Mouse (Mus musculus): ENCODE measurements around the gene Lcn9. TPM values are rescaled to one million over a fixed set of nuclear protein-coding genes. Genes with fewer than 3 reads are reported as not detected.

Lcn9 gene
- polyA plus RNA-seq, 1 experiment from 2014 or later: not detected

DNA sequence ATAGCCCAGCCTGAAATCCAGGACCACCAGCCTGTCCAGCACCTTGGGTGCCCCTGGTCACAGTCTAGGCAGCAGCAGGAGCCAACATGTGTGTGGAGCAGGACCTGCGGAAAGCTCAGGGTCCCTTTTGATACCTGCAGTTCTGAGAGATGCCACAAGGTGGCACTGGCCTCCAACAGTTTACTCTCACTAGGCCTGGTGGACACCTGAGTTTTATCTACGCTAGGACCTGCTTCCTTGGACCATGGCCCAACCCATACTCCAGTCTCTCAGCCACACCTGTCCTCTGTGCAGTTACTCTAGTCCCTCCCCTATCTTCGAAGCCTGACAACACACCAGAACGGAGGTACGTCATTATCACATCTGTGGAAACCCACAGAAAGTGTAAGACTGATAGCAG, 13.3 kb downstream of the Lcn9 start:
- H3K27me3 ChIP-seq (ENCODE audit: control insufficient read depth, insufficient read depth, low read length): no peaks in the 10 kb centered on the region
- H3K4me1 ChIP-seq (ENCODE audit: control insufficient read depth, insufficient read depth, low read length): no peaks in the 10 kb centered on the region
- no peak overlapping the region for H3K9ac ChIP-seq (ENCODE audit: low read length)
- no peaks in the 10 kb centered on the region for H3K36me3 ChIP-seq (ENCODE audit: control insufficient read depth, insufficient read depth, low read length)
- H3K4me2 ChIP-seq: no peak overlapping the region
- 44% methylated on average over 5 of the region's 5 CpGs for WGBS
- no peak overlapping the region for H3K27ac ChIP-seq (ENCODE audit: low read depth, low read length)
- no peak overlapping the region for H3K4me3 ChIP-seq (ENCODE audit: low read depth, low read length)
- ATAC-seq (ENCODE audit: low FRiP score): no peak
- peak; percentile 96 for DNase-seq (ENCODE audit: low spot score, missing footprints)
- no peaks in the 10 kb centered on the region for H3K9me3 ChIP-seq (ENCODE audit: control insufficient read depth, low read length)

DNA sequence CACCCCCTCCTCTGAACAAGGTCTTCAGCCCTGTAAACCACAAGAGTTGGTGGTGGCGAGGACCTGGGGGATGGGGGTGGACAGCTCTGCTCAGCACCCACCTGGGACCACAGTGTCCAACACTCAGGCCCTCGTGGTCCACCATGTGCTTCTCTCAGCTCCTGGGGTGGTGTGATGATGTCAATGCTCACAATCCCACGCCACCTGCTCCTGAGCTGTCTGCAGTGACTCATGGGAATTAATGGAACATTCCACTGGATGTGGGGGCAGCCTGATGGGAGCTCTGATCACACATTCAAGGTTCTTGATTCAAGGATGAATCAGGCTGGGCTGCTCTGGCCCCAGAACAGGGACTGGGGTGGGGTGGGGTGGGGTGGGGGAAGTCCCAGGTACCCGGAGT, 19.2 kb downstream of the Lcn9 start:
- no peak for ATAC-seq (ENCODE audit: low FRiP score)
- H3K27ac ChIP-seq (ENCODE audit: low read depth, low read length): no peak overlapping the region
- H3K4me3 ChIP-seq (ENCODE audit: low read depth, low read length): no peak overlapping the region
- no peak overlapping the region for H3K4me2 ChIP-seq
- WGBS: 75% methylated on average over 4 of the region's 4 CpGs
- H3K9me3 ChIP-seq (ENCODE audit: control insufficient read depth, low read length): no peaks in the 10 kb centered on the region
- no peaks in the 10 kb centered on the region for H3K36me3 ChIP-seq (ENCODE audit: control insufficient read depth, insufficient read depth, low read length)
- DNase-seq (ENCODE audit: low spot score, missing footprints): no peak
- no peaks in the 10 kb centered on the region for H3K4me1 ChIP-seq (ENCODE audit: control insufficient read depth, insufficient read depth, low read length)
- H3K27me3 ChIP-seq (ENCODE audit: control insufficient read depth, insufficient read depth, low read length): no peaks in the 10 kb centered on the region
- H3K9ac ChIP-seq (ENCODE audit: low read length): no peak overlapping the region

DNA sequence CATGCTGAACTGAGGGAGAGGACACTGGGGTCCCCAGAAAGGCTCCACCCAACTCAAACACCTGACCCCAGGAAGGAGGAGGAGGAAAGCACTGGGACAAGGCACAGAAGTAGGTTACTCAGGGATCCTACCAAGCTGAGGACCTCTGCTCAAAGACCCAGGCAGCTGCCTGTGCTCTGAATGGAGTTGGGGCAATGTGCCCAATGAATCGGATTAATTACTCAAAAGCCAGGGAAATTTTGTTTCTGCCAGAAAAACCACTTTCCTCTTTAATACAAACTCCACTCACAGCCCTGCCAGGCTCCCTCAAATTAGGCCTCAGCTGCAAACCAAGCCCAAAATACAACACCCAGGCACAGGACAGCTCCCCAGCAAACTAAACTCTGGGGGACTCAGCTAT, 19.8 kb downstream of the Lcn9 start:
- no peaks in the 10 kb centered on the region for H3K36me3 ChIP-seq (ENCODE audit: control insufficient read depth, insufficient read depth, low read length)
- H3K9ac ChIP-seq (ENCODE audit: low read length): no peak overlapping the region
- 78% methylated on average over 1 of the region's 1 CpGs for WGBS
- no peak overlapping the region for H3K4me2 ChIP-seq
- H3K27me3 ChIP-seq (ENCODE audit: control insufficient read depth, insufficient read depth, low read length): no peaks in the 10 kb centered on the region
- ATAC-seq (ENCODE audit: low FRiP score) (no peak), DNase-seq (ENCODE audit: low spot score, missing footprints) (no peak)
- no peak overlapping the region for H3K4me3 ChIP-seq (ENCODE audit: low read depth, low read length)
- no peaks in the 10 kb centered on the region for H3K4me1 ChIP-seq (ENCODE audit: control insufficient read depth, insufficient read depth, low read length)
- H3K9me3 ChIP-seq (ENCODE audit: control insufficient read depth, low read length): no peaks in the 10 kb centered on the region
- H3K27ac ChIP-seq (ENCODE audit: low read depth, low read length): no peak overlapping the region

DNA sequence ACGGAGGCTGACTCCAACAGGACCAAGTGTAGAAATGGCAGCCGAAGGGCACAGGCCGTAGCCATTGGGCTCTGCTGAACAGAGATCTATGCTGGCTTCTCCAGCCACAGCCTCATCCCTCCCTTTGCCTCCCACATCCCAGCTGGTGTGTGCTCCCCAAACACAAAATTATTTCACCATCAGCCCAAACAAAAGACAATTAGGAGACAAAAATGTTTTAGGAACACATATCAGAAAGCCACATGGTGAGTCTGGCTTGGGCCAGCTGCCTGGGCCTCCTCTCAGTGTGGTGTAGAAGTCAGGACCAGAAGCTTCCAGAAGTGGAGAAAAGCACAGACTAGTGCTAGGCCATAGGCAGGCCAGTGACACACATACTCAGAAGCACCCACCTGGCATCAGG, 21.1 kb downstream of the Lcn9 start:
- H3K9ac ChIP-seq (ENCODE audit: low read length): no peak overlapping the region
- no peaks in the 10 kb centered on the region for H3K4me1 ChIP-seq (ENCODE audit: control insufficient read depth, insufficient read depth, low read length)
- no peaks in the 10 kb centered on the region for H3K36me3 ChIP-seq (ENCODE audit: control insufficient read depth, insufficient read depth, low read length)
- H3K27me3 ChIP-seq (ENCODE audit: control insufficient read depth, insufficient read depth, low read length): no peaks in the 10 kb centered on the region
- no peak overlapping the region for H3K4me3 ChIP-seq (ENCODE audit: low read depth, low read length)
- ATAC-seq (ENCODE audit: low FRiP score) (no peak), DNase-seq (ENCODE audit: low spot score, missing footprints) (no peak)
- no peak overlapping the region for H3K4me2 ChIP-seq
- WGBS: 86% methylated on average over 3 of the region's 3 CpGs
- H3K9me3 ChIP-seq (ENCODE audit: control insufficient read depth, low read length): no peaks in the 10 kb centered on the region
- no peak overlapping the region for H3K27ac ChIP-seq (ENCODE audit: low read depth, low read length)

DNA sequence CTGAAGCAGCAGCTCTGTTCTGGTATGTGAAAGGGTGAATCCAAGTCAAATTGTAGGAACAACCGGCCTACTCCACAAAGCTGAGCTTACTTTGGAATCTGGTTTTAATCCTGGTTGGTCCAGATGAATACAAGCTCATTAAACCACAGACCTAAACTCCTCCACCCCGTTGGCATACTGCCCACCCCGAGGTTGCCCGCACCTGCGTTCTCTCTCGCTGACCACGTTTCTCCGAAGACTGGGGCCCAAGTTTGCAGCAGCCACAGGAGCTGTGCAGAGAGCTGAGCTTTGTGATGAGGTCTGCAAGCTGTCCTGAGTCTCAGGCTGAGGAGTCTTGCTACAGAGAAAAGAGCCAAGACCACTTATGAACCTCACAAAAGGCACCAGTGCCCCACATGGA, 23.6 kb downstream of the Lcn9 start:
- WGBS: 85% methylated on average over 8 of the region's 8 CpGs
- Histone ChIP-seq H3K36me3 (ENCODE audit: control insufficient read depth, insufficient read depth, low read length) (no peaks in the 10 kb centered on the region), H3K9ac (ENCODE audit: low read length) (no peak overlapping the region), H3K27me3 (ENCODE audit: control insufficient read depth, insufficient read depth, low read length) (no peaks in the 10 kb centered on the region), H3K27ac (ENCODE audit: low read depth, low read length) (no peak overlapping the region), H3K4me2 (no peak overlapping the region), H3K9me3 (ENCODE audit: control insufficient read depth, low read length) (no peaks in the 10 kb centered on the region), H3K4me1 (ENCODE audit: control insufficient read depth, insufficient read depth, low read length) (no peaks in the 10 kb centered on the region), H3K4me3 (ENCODE audit: low read depth, low read length) (no peak overlapping the region)
- DNase-seq (ENCODE audit: low spot score, missing footprints) (no peak), ATAC-seq (ENCODE audit: low FRiP score) (no peak)

DNA sequence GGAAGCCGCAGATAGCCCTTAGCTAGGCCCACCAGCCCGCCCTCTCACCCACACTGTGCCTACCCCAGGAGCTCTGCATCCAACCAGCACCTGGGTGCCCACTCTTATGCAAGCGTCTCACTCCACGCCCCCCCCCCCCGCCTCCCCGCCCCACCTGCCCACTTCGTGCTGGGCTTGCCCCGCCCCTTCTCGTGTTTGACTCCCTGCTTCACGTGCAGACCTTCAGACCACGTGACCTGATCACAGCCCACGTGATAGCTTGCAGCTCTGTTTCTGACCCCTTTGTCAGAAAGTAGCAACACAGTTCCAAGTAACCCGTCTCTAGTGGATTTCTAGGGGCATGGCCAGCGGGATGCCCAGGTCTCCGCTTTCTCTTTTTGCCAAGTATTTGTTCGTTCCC, 24.3 kb downstream of the Lcn9 start, which contains the start of gene Sohlh1:
Gene Sohlh1, minus strand, starts transcription at position 23 of the 400 bp plus-strand sequence.
- no peaks in the 10 kb centered on the region for H3K36me3 ChIP-seq (ENCODE audit: control insufficient read depth, insufficient read depth, low read length)

DNA sequence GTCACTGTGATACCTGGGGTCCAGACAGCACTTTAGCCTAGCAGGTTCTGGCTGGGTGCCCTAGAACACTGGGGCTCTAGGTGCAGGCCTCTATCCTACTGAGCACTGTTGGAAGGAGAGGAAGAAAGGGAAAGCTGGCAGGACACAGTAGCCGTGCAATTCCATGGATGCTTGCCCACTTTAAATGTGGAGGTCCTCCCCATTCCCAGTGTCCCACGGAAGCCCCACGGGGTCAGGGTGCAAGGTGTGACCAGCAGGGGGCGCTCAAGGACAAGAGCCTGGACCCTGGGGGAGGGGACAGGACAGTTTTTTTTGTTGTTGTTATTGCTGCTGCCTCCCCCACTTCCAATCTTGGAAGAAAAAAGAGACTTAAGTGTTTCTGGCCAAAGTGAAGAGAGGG, 27.4 kb downstream of the Lcn9 start:
- Histone ChIP-seq H3K27me3 (ENCODE audit: control insufficient read depth, insufficient read depth, low read length) (no peaks in the 10 kb centered on the region), H3K27ac (ENCODE audit: low read depth, low read length) (no peak overlapping the region), H3K4me1 (ENCODE audit: control insufficient read depth, insufficient read depth, low read length) (no peaks in the 10 kb centered on the region), H3K9ac (ENCODE audit: low read length) (no peak overlapping the region), H3K4me2 (no peak overlapping the region), H3K36me3 (ENCODE audit: control insufficient read depth, insufficient read depth, low read length) (no peaks in the 10 kb centered on the region), H3K4me3 (ENCODE audit: low read depth, low read length) (no peak overlapping the region), H3K9me3 (ENCODE audit: control insufficient read depth, low read length) (no peaks in the 10 kb centered on the region)
- WGBS: 9% methylated on average over 4 of the region's 4 CpGs
- peak; percentile 93 for DNase-seq (ENCODE audit: low spot score, missing footprints)
- ATAC-seq (ENCODE audit: low FRiP score): no peak

More for the DNA sequence above, 24.3 kb downstream of the Lcn9 start, which contains the start of gene Sohlh1:
- DNase-seq (ENCODE audit: low spot score, missing footprints) (no peak), ATAC-seq (ENCODE audit: low FRiP score) (no peak)
- WGBS: 86% methylated on average over 15 of the region's 16 CpGs
- H3K9ac ChIP-seq (ENCODE audit: low read length): no peak within 1 kb of the TSS
- H3K9me3 ChIP-seq (ENCODE audit: control insufficient read depth, low read length): no peaks in the 10 kb centered on the region
- H3K27me3 ChIP-seq (ENCODE audit: control insufficient read depth, insufficient read depth, low read length): no peaks in the 10 kb centered on the region
- no peak within 1 kb of the TSS for H3K27ac ChIP-seq (ENCODE audit: low read depth, low read length)
- H3K4me3 ChIP-seq (ENCODE audit: low read depth, low read length): no peak within 1 kb of the TSS
- H3K4me1 ChIP-seq (ENCODE audit: control insufficient read depth, insufficient read depth, low read length): no peaks in the 10 kb centered on the region
- H3K4me2 ChIP-seq: no peak within 1 kb of the TSS

DNA sequence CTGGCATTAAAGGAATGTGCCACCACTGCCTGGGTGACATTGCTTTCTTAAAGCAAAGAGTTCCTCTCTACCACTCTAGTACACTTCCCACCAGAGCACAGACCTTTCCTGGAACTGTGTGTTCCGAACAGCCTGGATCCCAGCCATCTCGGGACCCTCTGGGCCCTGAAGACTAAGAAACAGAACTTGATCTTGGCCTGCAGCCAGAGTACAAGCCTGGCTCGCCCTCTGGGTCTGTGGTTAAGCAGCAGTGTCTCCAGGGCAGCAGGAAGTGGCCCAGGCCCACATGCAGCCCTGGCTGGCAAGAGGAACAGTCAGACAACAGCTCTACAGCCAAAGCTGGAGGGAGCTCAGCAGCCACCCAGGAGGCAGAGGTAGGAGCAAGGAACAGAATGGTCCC, 29.7 kb downstream of the Lcn9 start:
- H3K9me3 ChIP-seq (ENCODE audit: control insufficient read depth, low read length): no peaks in the 10 kb centered on the region
- H3K4me2 ChIP-seq: no peak overlapping the region
- no peak for DNase-seq (ENCODE audit: low spot score, missing footprints)
- H3K4me3 ChIP-seq (ENCODE audit: low read depth, low read length): no peak overlapping the region
- no peaks in the 10 kb centered on the region for H3K36me3 ChIP-seq (ENCODE audit: control insufficient read depth, insufficient read depth, low read length)
- 65% methylated on average over 3 of the region's 3 CpGs for WGBS
- no peaks in the 10 kb centered on the region for H3K4me1 ChIP-seq (ENCODE audit: control insufficient read depth, insufficient read depth, low read length)
- no peaks in the 10 kb centered on the region for H3K27me3 ChIP-seq (ENCODE audit: control insufficient read depth, insufficient read depth, low read length)
- no peak overlapping the region for H3K27ac ChIP-seq (ENCODE audit: low read depth, low read length)
- no peak for ATAC-seq (ENCODE audit: low FRiP score)
- no peak overlapping the region for H3K9ac ChIP-seq (ENCODE audit: low read length)

DNA sequence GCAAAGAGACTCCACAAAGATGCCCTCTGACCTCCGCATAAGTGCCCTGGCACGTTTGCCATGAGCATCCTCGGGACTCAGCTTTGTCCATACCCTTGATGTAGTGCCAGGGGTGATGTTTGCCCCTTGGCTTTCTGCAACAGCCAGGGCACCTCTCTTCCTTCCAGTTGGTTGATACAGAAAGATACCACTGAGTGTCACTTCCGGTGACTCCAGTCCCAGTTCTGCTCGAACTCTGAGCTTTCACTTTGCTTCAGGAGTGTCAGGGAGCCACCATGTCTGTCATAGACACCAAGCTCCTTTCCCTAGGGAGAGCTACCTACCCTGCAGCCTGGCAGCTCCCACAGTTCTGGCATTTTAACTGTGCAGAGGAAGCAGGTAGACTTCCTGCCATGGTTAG, 31.0 kb downstream of the Lcn9 start:
- no peaks in the 10 kb centered on the region for H3K9me3 ChIP-seq (ENCODE audit: control insufficient read depth, low read length)
- WGBS: 87% methylated on average over 5 of the region's 5 CpGs
- no peaks in the 10 kb centered on the region for H3K4me1 ChIP-seq (ENCODE audit: control insufficient read depth, insufficient read depth, low read length)
- no peak overlapping the region for H3K4me3 ChIP-seq (ENCODE audit: low read depth, low read length)
- H3K27me3 ChIP-seq (ENCODE audit: control insufficient read depth, insufficient read depth, low read length): no peaks in the 10 kb centered on the region
- no peak overlapping the region for H3K4me2 ChIP-seq
- DNase-seq (ENCODE audit: low spot score, missing footprints): no peak
- no peak for ATAC-seq (ENCODE audit: low FRiP score)
- no peaks in the 10 kb centered on the region for H3K36me3 ChIP-seq (ENCODE audit: control insufficient read depth, insufficient read depth, low read length)
- H3K27ac ChIP-seq (ENCODE audit: low read depth, low read length): no peak overlapping the region
- no peak overlapping the region for H3K9ac ChIP-seq (ENCODE audit: low read length)

DNA sequence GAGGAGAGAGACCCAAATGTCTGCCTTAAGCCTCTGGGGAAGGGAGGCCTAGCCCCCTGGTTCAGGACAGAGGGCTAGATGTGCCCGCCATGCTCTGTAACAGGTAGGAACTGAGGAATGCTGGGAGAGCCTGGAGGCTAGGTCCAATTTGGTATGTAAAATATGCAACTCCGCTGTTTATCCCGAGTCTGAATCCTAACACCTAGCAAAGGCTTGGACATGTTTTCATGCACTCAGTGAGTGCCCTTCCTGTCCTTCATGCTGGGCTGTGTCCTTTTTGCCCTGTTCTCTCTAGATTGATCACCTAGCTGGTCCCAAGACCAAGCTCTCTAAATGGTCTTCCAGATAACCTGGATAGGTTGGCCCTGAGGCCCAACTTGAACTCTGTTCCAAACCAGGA, 36.9 kb downstream of the Lcn9 start:
- Histone ChIP-seq H3K4me1 (ENCODE audit: control insufficient read depth, insufficient read depth, low read length) (peaks cover 8% of the 10 kb centered on the region), H3K9me3 (ENCODE audit: control insufficient read depth, low read length) (no peaks in the 10 kb centered on the region), H3K27me3 (ENCODE audit: control insufficient read depth, insufficient read depth, low read length) (peaks cover 13% of the 10 kb centered on the region), H3K4me2 (no peak overlapping the region), H3K9ac (ENCODE audit: low read length) (no peak overlapping the region), H3K27ac (ENCODE audit: low read depth, low read length) (no peak overlapping the region), H3K36me3 (ENCODE audit: control insufficient read depth, insufficient read depth, low read length) (no peaks in the 10 kb centered on the region), H3K4me3 (ENCODE audit: low read depth, low read length) (no peak overlapping the region)
- ATAC-seq (ENCODE audit: low FRiP score) (no peak), DNase-seq (ENCODE audit: low spot score, missing footprints) (no peak)
- 84% methylated on average over 3 of the region's 3 CpGs for WGBS

Data from midbrain, embryonic 11.5 days (tissue).